Mouse (Mus musculus) lung, postnatal 25 days (tissue): ENCODE measurements at regions not wholly inside any gene's neighbourhood (a gene's known extent, or its start where the extent isn't known, plus 50 kb on each side); places are given as distances from the start of the nearest gene placed in this dataset.

Source experiments
- DNase-seq: peaks from one replicate; pipeline ENCODE4 v3.0.0; 2022; ENCODE audit warnings: low spot score

- DNase-seq = no peak
Observed at GRCm38 (mm10) chr3:35496027-35496824, 257.7 kb upstream of the Atp11b start.

DNA sequence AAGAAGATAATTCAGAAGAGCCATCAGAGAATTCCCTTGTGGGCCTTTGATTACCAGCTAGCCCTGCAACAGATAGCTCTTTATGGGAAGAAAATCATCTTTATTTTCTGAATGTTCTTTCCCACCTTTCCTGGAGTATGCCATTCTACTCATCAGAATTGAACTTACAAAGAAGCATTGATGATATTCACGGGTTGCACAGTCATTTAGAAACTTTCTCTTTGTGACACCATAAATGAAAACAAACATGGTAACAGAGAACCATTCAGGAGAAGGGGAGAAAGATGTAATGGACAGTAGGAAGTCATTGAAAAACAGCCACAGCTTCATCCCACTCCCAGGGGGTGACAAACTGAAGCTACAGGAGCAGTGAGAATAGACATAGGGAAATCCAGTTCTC, 243.6 kb upstream of the Atp11b start:
- DNase-seq = no peak

- no peak for DNase-seq
Observed at GRCm38 (mm10) chr3:35516517-35516916, 237.4 kb upstream of the Atp11b start.

- DNase-seq = no peak
Observed at GRCm38 (mm10) chr3:35520131-35520530, 233.8 kb upstream of the Atp11b start.

GRCm38 (mm10) chr3:35547696-35548095, 206.2 kb upstream of the Atp11b start:
- DNase-seq = no peak

DNA sequence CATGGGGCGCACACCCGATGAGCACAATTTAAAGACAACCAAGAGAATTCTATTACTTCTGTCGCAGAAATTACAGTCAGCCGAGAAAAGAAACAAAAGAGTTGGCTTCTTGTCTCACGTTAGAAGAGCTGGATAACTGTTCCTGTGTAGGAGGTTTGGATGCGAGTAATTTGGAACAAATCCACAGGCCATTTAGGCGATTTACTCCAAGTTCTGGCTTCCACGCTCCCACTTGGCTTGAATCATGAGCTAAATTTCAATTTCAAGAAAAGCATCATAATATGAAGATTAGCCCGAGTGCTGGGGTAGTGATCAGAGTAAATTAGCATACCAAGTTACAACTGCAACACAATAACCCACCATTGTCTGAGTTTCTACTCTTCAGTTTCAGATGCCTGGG, 202.1 kb upstream of the Atp11b start:
- no peak for DNase-seq

DNA sequence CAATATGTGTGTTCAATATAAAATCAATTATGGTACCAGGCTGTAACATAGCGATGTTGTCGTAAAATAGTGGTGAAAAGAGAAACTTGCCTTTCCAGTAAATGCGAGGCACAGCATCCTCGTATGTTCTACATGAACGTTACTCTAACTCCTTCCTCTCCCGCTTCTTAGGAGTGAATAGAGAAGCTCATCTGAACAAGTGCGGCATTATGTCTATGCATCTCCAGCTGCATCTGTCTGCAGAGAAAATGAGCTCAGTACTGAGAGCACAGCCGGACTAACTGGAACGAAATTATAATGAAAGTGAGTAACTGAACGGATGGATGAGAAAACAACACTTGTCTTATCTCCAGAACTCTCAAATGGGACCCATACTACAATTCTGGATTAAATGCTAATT, 193.5 kb upstream of the Atp11b start:
- no peak for DNase-seq

GRCm38 (mm10) chr3:35574402-35574801, 179.5 kb upstream of the Atp11b start:
- DNase-seq = no peak
